Mouse (Mus musculus) limb, embryonic 11.5 days (tissue): ENCODE measurements around the gene Insl3. TPM values are rescaled to one million over a fixed set of nuclear protein-coding genes. Genes with fewer than 3 reads are reported as not detected.

ENCODE experiments used
- ATAC-seq: fragments of 200-750 bp; cut with Nextera tagmentation; 2 replicates; pipeline ENCODE4 v1.8.0; 2017; ENCODE audit warnings: low read depth; ENCODE audit not compliant: insufficient number of reproducible peaks, low FRiP score, low TSS enrichment
- DNase-seq: peaks from one replicate; pipeline ENCODE4 v3.0.0-alpha.2; 2015; ENCODE audit warnings: low spot score
- H3K27ac ChIP-seq: fragments of 300-500 bp; sonication (generic); replicated peaks from 2 replicates; pipeline ENCODE4 v1.5.1; 2014; ENCODE audit warnings: low read depth, mild to moderate bottlenecking, low read length
- H3K27me3 ChIP-seq: fragments of 300-500 bp; sonication (generic); 2 replicates; pipeline ENCODE4 v1.6.1; 2014; ENCODE audit warnings: mild to moderate bottlenecking, low read length, mixed read lengths; ENCODE audit not compliant: control insufficient read depth, insufficient read depth
- H3K36me3 ChIP-seq: fragments of 300-500 bp; sonication (generic); 2 replicates; pipeline ENCODE4 v1.6.1; 2014; ENCODE audit warnings: mild to moderate bottlenecking, low read length, moderate library complexity, mixed read lengths; ENCODE audit not compliant: control insufficient read depth, insufficient read depth
- H3K4me1 ChIP-seq: fragments of 300-500 bp; sonication (generic); 2 replicates; pipeline ENCODE4 v1.6.1; 2014; ENCODE audit warnings: low read length, mixed read lengths; ENCODE audit not compliant: control insufficient read depth, insufficient read depth
- H3K4me2 ChIP-seq: fragments of 300-500 bp; sonication (generic); 2 replicates; pipeline ENCODE4 v1.6.1; 2014; ENCODE audit warnings: low read depth, mild to moderate bottlenecking, moderate library complexity; ENCODE audit not compliant: severe bottlenecking
- H3K4me3 ChIP-seq: fragments of 300-500 bp; sonication (generic); 2 replicates; pipeline ENCODE4 v1.5.1; 2014; ENCODE audit warnings: low read depth, low read length
- H3K9ac ChIP-seq: fragments of 300-500 bp; sonication (generic); 2 replicates; pipeline ENCODE4 v1.6.1; 2014; ENCODE audit warnings: mild to moderate bottlenecking, low read length
- H3K9me3 ChIP-seq: fragments of 300-500 bp; sonication (generic); 2 replicates; pipeline ENCODE4 v1.6.1; 2016; ENCODE audit warnings: low read length; ENCODE audit not compliant: control insufficient read depth
- WGBS: fragments of 180-500 bp; shearing (Covaris S2); extraction: QIAGEN DNeasy Blood & Tissue Kit; methylation state at CpG from one replicate; pipeline ENCODE4 v1.1.7; 2014; 5-methylcytosine and 5-hydroxymethylcytosine counted together
- polyA plus RNA-seq: library from polyadenylated mRNA; unstranded; fragments of >200 nt; fragmentation: Nextera tagmentation; extraction: Ambion mirVana; gene quantifications from 2 replicates; pipeline ENCODE4 v1.2.1, GENCODE M21; 2014

The Insl3 gene
- polyA plus RNA-seq, 1 experiment from 2014 or later, result not detected

DNA sequence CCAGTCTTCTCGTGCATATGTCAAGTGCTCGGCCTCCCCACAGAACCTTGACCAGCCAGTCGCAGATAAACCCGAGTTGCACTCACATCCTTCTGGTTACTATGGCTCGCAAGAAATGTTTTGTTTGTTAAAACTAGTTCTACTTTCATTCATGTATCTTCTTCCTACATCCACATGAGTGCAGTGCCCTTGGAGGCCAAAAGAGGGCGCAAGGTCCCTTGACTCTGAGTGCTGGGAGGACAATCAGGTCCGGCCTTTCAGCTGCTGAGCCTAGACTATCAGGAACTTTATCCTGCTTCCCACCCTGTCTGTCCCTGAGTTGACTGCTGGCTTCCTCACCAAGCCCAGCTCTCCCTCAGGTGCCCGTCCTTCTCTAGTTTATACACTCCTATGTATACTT is 18.9 kb downstream of the Insl3 start:
- peaks cover 26% of the 10 kb centered on the region for H3K27me3 ChIP-seq
- ATAC-seq, result no peak
- no peaks in the 10 kb centered on the region for H3K9me3 ChIP-seq
- no peaks in the 10 kb centered on the region for H3K36me3 ChIP-seq
- H3K4me2 ChIP-seq, result no peak overlapping the region
- no peak overlapping the region for H3K9ac ChIP-seq
- H3K4me1 ChIP-seq, result no peaks in the 10 kb centered on the region
- DNase-seq, result no peak
- H3K4me3 ChIP-seq, result no peak overlapping the region
- no peak overlapping the region for H3K27ac ChIP-seq
- 34% methylated on average over 8 of the region's 8 CpGs for WGBS

GRCm38 (mm10) chr8:71709134-71709799 is 20.3 kb downstream of the Insl3 start:
- Histone ChIP-seq H3K9ac (no peak overlapping the region), H3K9me3 (no peaks in the 10 kb centered on the region), H3K27ac (no peak overlapping the region), H3K36me3 (no peaks in the 10 kb centered on the region), H3K4me2 (no peak overlapping the region), H3K4me3 (0 out of 2 replicates have a peak overlapping the region, but pooled peaks have one; percentile 6), H3K4me1 (no peaks in the 10 kb centered on the region), H3K27me3 (peaks cover 23% of the 10 kb centered on the region)
- 42% methylated on average over 25 of the region's 25 CpGs for WGBS
- DNase-seq (no peak), ATAC-seq (no peak)

- ATAC-seq (peak; percentile 59; the same call in 1 of the 2 replicates), DNase-seq (peak; percentile 93)
- 22% methylated on average over 25 of the region's 25 CpGs for WGBS
- H3K27ac ChIP-seq, result no peak overlapping the region
- H3K4me1 ChIP-seq, result no peaks in the 10 kb centered on the region
- no peak overlapping the region for H3K4me3 ChIP-seq
- H3K9me3 ChIP-seq, result no peaks in the 10 kb centered on the region
- peaks cover 23% of the 10 kb centered on the region for H3K27me3 ChIP-seq
- H3K36me3 ChIP-seq, result no peaks in the 10 kb centered on the region
- no peak overlapping the region for H3K4me2 ChIP-seq
- no peak overlapping the region for H3K9ac ChIP-seq
Measured at GRCm38 (mm10) chr8:71709800-71710446, 20.9 kb downstream of the Insl3 start.

GRCm38 (mm10) chr8:71711574-71711973 is 22.6 kb downstream of the Insl3 start:
- Histone ChIP-seq H3K4me3 (no peak overlapping the region), H3K9ac (no peak overlapping the region), H3K36me3 (no peaks in the 10 kb centered on the region), H3K27me3 (peaks cover 23% of the 10 kb centered on the region), H3K4me1 (peaks cover 2% of the 10 kb centered on the region; the same call in 1 of the 2 replicates), H3K27ac (no peak overlapping the region), H3K4me2 (no peak overlapping the region), H3K9me3 (no peaks in the 10 kb centered on the region)
- ATAC-seq, result no peak
- 63% methylated on average over 2 of the region's 2 CpGs for WGBS
- DNase-seq, result no peak

DNA sequence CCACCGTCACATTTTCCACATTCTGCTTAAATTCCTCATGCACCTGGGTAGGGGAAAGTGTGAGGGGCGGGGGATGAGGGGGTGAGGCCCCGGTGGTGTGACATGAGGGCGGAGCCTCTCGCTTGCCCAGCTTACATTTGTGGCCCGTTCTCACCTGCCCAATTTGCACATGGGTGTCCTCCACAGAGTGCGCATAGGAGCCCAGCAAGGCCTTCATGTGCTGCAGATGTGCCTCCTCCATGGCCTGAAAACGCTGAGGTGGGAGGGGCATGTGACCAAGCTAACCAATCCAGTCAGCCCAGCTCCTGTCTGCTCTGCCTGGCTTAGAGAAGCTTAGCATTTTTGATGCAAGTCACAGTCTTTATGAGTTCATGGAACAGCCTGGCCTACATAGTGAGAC is 26.5 kb downstream of the Insl3 start:
- no peak for DNase-seq
- ATAC-seq, result no peak; the same call in 1 of the 2 replicates
- no peaks in the 10 kb centered on the region for H3K36me3 ChIP-seq
- WGBS, result 27% methylated on average over 8 of the region's 8 CpGs
- H3K4me1 ChIP-seq, result peaks cover 11% of the 10 kb centered on the region
- no peaks in the 10 kb centered on the region for H3K9me3 ChIP-seq
- no peak overlapping the region for H3K4me3 ChIP-seq
- no peak overlapping the region for H3K27ac ChIP-seq
- no peaks in the 10 kb centered on the region for H3K27me3 ChIP-seq
- H3K4me2 ChIP-seq, result no peak overlapping the region
- H3K9ac ChIP-seq, result no peak overlapping the region

GRCm38 (mm10) chr8:71716561-71717053 is 27.6 kb downstream of the Insl3 start:
- no peak overlapping the region for H3K9ac ChIP-seq
- H3K36me3 ChIP-seq, result no peaks in the 10 kb centered on the region
- no peak overlapping the region for H3K4me3 ChIP-seq
- 71% methylated on average over 13 of the region's 13 CpGs for WGBS
- DNase-seq (no peak), ATAC-seq (no peak)
- H3K9me3 ChIP-seq, result no peaks in the 10 kb centered on the region
- H3K4me2 ChIP-seq, result no peak overlapping the region
- peaks cover 12% of the 10 kb centered on the region for H3K4me1 ChIP-seq
- H3K27ac ChIP-seq, result no peak overlapping the region
- no peaks in the 10 kb centered on the region for H3K27me3 ChIP-seq

GRCm38 (mm10) chr8:71717096-71717495 is 28.1 kb downstream of the Insl3 start:
- Histone ChIP-seq H3K4me1 (peaks cover 12% of the 10 kb centered on the region), H3K27ac (no peak overlapping the region), H3K27me3 (no peaks in the 10 kb centered on the region), H3K9ac (no peak overlapping the region), H3K36me3 (no peaks in the 10 kb centered on the region), H3K4me2 (no peak overlapping the region), H3K9me3 (no peaks in the 10 kb centered on the region), H3K4me3 (no peak overlapping the region)
- no peak for ATAC-seq
- DNase-seq, result no peak
- 93% methylated on average over 12 of the region's 12 CpGs for WGBS

DNA sequence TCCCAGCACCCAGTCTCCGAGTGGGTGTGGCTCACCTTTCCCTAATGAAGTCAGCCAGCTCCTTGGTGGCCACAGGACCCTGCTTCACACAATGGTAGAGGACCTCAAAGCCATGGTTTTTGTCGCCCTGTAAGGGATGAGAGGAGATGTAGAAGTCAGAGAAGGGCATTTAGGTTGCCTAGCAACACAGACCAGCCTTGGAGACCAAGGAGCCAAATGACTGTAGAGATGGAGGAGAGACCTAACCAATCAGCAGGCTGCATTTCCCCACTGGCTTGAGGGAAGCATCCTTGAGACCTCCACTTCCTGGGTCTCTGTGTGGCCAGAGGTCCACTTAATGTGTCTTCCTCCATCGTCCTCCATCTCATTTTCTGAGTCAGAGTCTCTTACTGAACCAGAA is 29.2 kb downstream of the Insl3 start:
- H3K36me3 ChIP-seq, result no peaks in the 10 kb centered on the region
- 42% methylated on average over 3 of the region's 3 CpGs for WGBS
- no peaks in the 10 kb centered on the region for H3K9me3 ChIP-seq
- H3K4me2 ChIP-seq, result no peak overlapping the region
- H3K4me3 ChIP-seq, result no peak overlapping the region
- peaks cover 12% of the 10 kb centered on the region for H3K4me1 ChIP-seq
- H3K27ac ChIP-seq, result no peak overlapping the region
- ATAC-seq (no peak), DNase-seq (no peak)
- no peaks in the 10 kb centered on the region for H3K27me3 ChIP-seq
- H3K9ac ChIP-seq, result no peak overlapping the region
